Mouse (Mus musculus): ENCODE measurements at regions not wholly inside any gene's neighbourhood (a gene's known extent, or its start where the extent isn't known, plus 50 kb on each side); places are given as distances from the start of the nearest gene placed in this dataset.

DNA sequence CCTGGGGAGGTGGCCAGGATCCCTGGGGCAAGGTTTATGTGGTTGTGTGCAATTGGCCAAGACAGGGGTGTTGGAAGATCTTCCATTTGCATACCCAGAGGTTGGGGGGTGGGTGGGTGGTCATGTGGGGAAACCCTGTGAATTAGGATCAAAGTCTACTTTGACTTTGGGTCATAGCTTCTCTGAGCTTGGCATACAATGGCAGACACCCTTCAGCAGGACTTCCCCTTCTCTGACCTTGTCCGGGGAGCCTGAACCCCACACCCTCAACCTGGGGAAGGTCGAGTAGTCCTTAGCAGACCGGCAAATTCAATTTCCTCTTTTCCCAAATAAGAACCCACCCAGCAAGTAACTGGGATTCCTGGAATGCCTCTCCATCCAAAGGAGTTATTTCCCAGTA, 113.7 kb upstream of the Sfswap start:
- Histone ChIP-seq H3K36me3 (ENCODE audit: insufficient read depth, low read length) (no peaks in the 10 kb centered on the region), H3K27me3 (replicated peaks; ENCODE audit: insufficient read depth, low read length) (0 out of 2 replicates have a peak, but pooled peaks cover 4% of the 10 kb centered on the region), H3K4me1 (ENCODE audit: insufficient read depth, low read depth, low read length) (no peaks in the 10 kb centered on the region), H3K9ac (replicated peaks; ENCODE audit: low read depth) (no peak overlapping the region), H3K4me3 (ENCODE audit: low read depth, low read length) (no peak overlapping the region), H3K4me2 (replicated peaks; ENCODE audit: low read depth, low read length) (no peak overlapping the region), H3K9me3 (ENCODE audit: low read length) (no peaks in the 10 kb centered on the region), H3K27ac (ENCODE audit: low read length) (no peak overlapping the region)
- 49% methylated on average over 3 of the region's 3 CpGs for WGBS
- ATAC-seq (no peak), DNase-seq (ENCODE audit: low spot score) (no peak)
- TF ChIP-seq EP300 (IDR thresholded peaks at IDR 0.05) (no peak), CTCF (IDR thresholded peaks at IDR 0.05) (no peak)

DNA sequence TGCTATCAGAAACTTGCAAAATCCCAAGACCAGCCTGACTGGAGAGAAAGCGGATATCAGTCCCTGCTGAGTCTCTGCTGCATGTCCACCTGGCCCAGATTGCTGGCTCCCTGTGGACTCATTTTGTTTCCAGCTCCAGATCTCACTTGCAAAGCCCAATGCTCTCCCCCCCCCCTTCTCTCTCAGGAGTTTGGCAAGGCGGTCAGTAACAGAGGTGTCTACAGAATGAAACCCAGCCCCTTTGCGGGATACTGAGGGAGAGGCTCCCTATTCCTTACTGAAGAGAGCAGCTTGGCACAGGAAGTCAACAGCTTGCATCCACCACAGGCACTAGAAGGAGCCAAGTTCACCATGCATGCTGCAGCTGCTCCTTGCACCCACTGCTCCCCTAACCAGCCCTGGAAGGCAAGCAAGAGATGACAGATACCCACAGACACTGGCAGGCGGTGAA, 110.1 kb upstream of the Sfswap start:
- H3K27me3 ChIP-seq (replicated peaks; ENCODE audit: insufficient read depth, low read length), result 0 out of 2 replicates have a peak, but pooled peaks cover 4% of the 10 kb centered on the region
- TF ChIP-seq CTCF (IDR thresholded peaks at IDR 0.05), result no peak
- no peak for TF ChIP-seq EP300 (IDR thresholded peaks at IDR 0.05)
- no peak overlapping the region for H3K9ac ChIP-seq (replicated peaks; ENCODE audit: low read depth)
- H3K9me3 ChIP-seq (ENCODE audit: low read length), result no peaks in the 10 kb centered on the region
- 59% methylated on average over 4 of the region's 4 CpGs for WGBS
- DNase-seq (ENCODE audit: low spot score) (no peak), ATAC-seq (no peak)
- H3K4me3 ChIP-seq (ENCODE audit: low read depth, low read length), result no peak overlapping the region
- no peaks in the 10 kb centered on the region for H3K4me1 ChIP-seq (ENCODE audit: insufficient read depth, low read depth, low read length)
- H3K27ac ChIP-seq (ENCODE audit: low read length), result no peak overlapping the region
- H3K4me2 ChIP-seq (replicated peaks; ENCODE audit: low read depth, low read length), result no peak overlapping the region
- no peaks in the 10 kb centered on the region for H3K36me3 ChIP-seq (ENCODE audit: insufficient read depth, low read length)

- no peak for TF ChIP-seq EP300 (IDR thresholded peaks at IDR 0.05)
- no peak for TF ChIP-seq CTCF (IDR thresholded peaks at IDR 0.05)
- H3K36me3 ChIP-seq (ENCODE audit: insufficient read depth, low read length), result no peaks in the 10 kb centered on the region
- no peaks in the 10 kb centered on the region for H3K9me3 ChIP-seq (ENCODE audit: low read length)
- ATAC-seq (no peak), DNase-seq (ENCODE audit: low spot score) (no peak)
- no peak overlapping the region for H3K9ac ChIP-seq (replicated peaks; ENCODE audit: low read depth)
- WGBS, result 67% methylated on average over 2 of the region's 2 CpGs
- H3K4me2 ChIP-seq (replicated peaks; ENCODE audit: low read depth, low read length), result no peak overlapping the region
- no peak overlapping the region for H3K27ac ChIP-seq (ENCODE audit: low read length)
- H3K27me3 ChIP-seq (replicated peaks; ENCODE audit: insufficient read depth, low read length), result 0 out of 2 replicates have a peak, but pooled peaks cover 3% of the 10 kb centered on the region
- H3K4me1 ChIP-seq (ENCODE audit: insufficient read depth, low read depth, low read length), result no peaks in the 10 kb centered on the region
- no peak overlapping the region for H3K4me3 ChIP-seq (ENCODE audit: low read depth, low read length)
Measured at GRCm38 (mm10) chr5:129393150-129393549, 107.9 kb upstream of the Sfswap start.

DNA sequence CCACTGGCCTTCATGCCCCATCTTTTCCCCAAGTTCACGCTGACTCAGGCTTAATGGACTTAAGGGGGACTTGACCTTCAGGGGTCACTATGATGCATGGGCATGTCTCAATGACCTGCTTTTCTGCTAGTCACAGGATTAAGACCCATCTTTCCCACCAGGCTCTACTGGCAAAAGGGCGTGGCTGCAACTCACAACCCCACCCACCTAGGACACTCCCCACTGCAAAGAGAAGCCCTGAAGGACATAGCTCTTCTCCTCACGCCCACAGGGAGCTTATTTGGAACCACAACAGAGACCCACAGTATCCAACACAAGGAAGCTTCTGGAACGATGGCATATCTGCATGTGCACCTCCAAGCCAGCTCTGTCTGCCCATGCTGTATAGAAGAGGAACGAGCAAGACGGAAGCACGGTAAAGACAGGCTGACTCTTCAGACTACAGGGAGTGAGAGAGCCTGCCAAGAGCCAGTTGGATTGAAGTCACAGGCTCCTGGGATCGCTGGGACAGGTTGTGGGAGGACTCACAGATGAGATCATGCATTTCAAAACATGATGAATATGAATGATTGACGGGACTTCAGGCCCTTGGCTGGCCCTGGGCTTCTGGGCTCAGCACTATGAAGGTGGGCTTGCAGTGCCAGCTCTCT, 107.3 kb upstream of the Sfswap start:
- Histone ChIP-seq H3K4me3 (ENCODE audit: low read depth, low read length) (no peak overlapping the region), H3K27ac (ENCODE audit: low read length) (no peak overlapping the region), H3K4me1 (ENCODE audit: insufficient read depth, low read depth, low read length) (no peaks in the 10 kb centered on the region), H3K27me3 (replicated peaks; ENCODE audit: insufficient read depth, low read length) (no peaks in the 10 kb centered on the region), H3K4me2 (replicated peaks; ENCODE audit: low read depth, low read length) (no peak overlapping the region), H3K9ac (replicated peaks; ENCODE audit: low read depth) (no peak overlapping the region), H3K9me3 (ENCODE audit: low read length) (no peaks in the 10 kb centered on the region), H3K36me3 (ENCODE audit: insufficient read depth, low read length) (no peaks in the 10 kb centered on the region)
- TF ChIP-seq EP300 (IDR thresholded peaks at IDR 0.05), result no peak
- no peak for TF ChIP-seq CTCF (IDR thresholded peaks at IDR 0.05)
- WGBS, result 61% methylated on average over 9 of the region's 9 CpGs
- DNase-seq (ENCODE audit: low spot score) (no peak), ATAC-seq (no peak)

GRCm38 (mm10) chr5:129394416-129394815, 106.6 kb upstream of the Sfswap start:
- no peak overlapping the region for H3K9ac ChIP-seq (replicated peaks; ENCODE audit: low read depth)
- DNase-seq (ENCODE audit: low spot score) (no peak), ATAC-seq (no peak)
- H3K9me3 ChIP-seq (ENCODE audit: low read length), result no peaks in the 10 kb centered on the region
- TF ChIP-seq CTCF (IDR thresholded peaks at IDR 0.05) (no peak), EP300 (IDR thresholded peaks at IDR 0.05) (no peak)
- H3K4me1 ChIP-seq (ENCODE audit: insufficient read depth, low read depth, low read length), result no peaks in the 10 kb centered on the region
- no peaks in the 10 kb centered on the region for H3K27me3 ChIP-seq (replicated peaks; ENCODE audit: insufficient read depth, low read length)
- WGBS, result 35% methylated on average over 4 of the region's 4 CpGs
- H3K4me3 ChIP-seq (ENCODE audit: low read depth, low read length), result no peak overlapping the region
- H3K4me2 ChIP-seq (replicated peaks; ENCODE audit: low read depth, low read length), result no peak overlapping the region
- no peak overlapping the region for H3K27ac ChIP-seq (ENCODE audit: low read length)
- H3K36me3 ChIP-seq (ENCODE audit: insufficient read depth, low read length), result no peaks in the 10 kb centered on the region

- DNase-seq (ENCODE audit: low spot score) (no peak), ATAC-seq (no peak)
- H3K4me1 ChIP-seq (ENCODE audit: insufficient read depth, low read depth, low read length), result no peaks in the 10 kb centered on the region
- H3K4me3 ChIP-seq (ENCODE audit: low read depth, low read length), result no peak overlapping the region
- no peaks in the 10 kb centered on the region for H3K36me3 ChIP-seq (ENCODE audit: insufficient read depth, low read length)
- WGBS, result 39% methylated on average over 1 of the region's 1 CpGs
- no peak overlapping the region for H3K27ac ChIP-seq (ENCODE audit: low read length)
- H3K4me2 ChIP-seq (replicated peaks; ENCODE audit: low read depth, low read length), result no peak overlapping the region
- no peak for TF ChIP-seq CTCF (IDR thresholded peaks at IDR 0.05)
- H3K27me3 ChIP-seq (replicated peaks; ENCODE audit: insufficient read depth, low read length), result no peaks in the 10 kb centered on the region
- H3K9me3 ChIP-seq (ENCODE audit: low read length), result no peaks in the 10 kb centered on the region
- no peak overlapping the region for H3K9ac ChIP-seq (replicated peaks; ENCODE audit: low read depth)
Measured at GRCm38 (mm10) chr5:129397311-129397710, 103.7 kb upstream of the Sfswap start.

- TF ChIP-seq CTCF (IDR thresholded peaks at IDR 0.05) (no peak), EP300 (IDR thresholded peaks at IDR 0.05) (no peak)
- H3K9ac ChIP-seq (replicated peaks; ENCODE audit: low read depth), result no peak overlapping the region
- no peaks in the 10 kb centered on the region for H3K27me3 ChIP-seq (replicated peaks; ENCODE audit: insufficient read depth, low read length)
- H3K27ac ChIP-seq (ENCODE audit: low read length), result no peak overlapping the region
- ATAC-seq, result no peak
- DNase-seq (ENCODE audit: low spot score), result no peak
- WGBS, result 48% methylated on average over 4 of the region's 4 CpGs
- no peak overlapping the region for H3K4me2 ChIP-seq (replicated peaks; ENCODE audit: low read depth, low read length)
- no peaks in the 10 kb centered on the region for H3K36me3 ChIP-seq (ENCODE audit: insufficient read depth, low read length)
- H3K4me3 ChIP-seq (ENCODE audit: low read depth, low read length), result no peak overlapping the region
- no peaks in the 10 kb centered on the region for H3K9me3 ChIP-seq (ENCODE audit: low read length)
- H3K4me1 ChIP-seq (ENCODE audit: insufficient read depth, low read depth, low read length), result no peaks in the 10 kb centered on the region
Measured at GRCm38 (mm10) chr5:129406259-129406658, 94.8 kb upstream of the Sfswap start.

All from lung, postnatal 0 days (tissue).